Mouse (Mus musculus): ENCODE data around the gene Cacnb4.

The Cacnb4 gene

DNA sequence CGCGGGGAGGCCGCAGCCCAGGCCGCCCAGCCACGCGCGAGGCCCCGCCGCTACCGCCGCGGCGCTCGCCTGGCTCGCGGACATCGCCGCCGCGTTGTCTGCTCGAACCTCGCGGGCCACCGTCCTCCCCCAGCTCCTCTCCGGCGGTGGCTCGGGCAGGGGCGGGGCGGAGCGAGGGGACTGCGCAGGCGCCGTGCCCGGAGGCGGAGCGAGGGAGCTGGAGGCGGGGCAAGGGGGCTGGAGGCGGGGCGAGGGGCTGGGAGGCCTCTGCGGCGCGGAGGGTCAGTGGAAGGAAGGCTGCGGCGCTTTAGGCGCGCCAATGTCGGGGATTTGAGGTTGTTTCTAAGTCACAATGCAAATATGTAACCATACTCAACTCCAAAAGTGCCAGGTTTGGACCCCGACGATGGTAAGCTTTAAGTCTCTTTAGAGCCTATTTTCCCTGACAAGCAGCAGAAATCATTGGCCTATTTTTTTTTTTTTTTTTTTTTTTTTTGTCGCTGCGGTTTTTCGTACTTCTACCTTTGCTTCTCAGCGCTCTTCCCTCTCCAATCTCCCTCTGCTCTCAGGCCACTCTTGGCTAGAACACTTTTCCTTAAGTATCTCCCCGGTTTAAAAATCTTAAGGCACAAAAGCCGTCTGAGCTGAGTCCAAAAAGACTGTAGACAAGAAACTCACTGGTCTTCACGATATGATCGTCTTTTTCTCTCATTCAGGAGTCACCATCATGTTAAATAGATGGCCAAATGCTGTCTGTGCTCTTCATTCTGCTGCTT lies 251.7 kb downstream of the Cacnb4 start, which contains the start of gene Arl5a:
Gene Arl5a, minus strand, starts transcription at position 155 of the 776 bp plus-strand sequence.
- DNase-seq (ENCODE audit: low read depth, low spot score), result peak; percentile 60

DNA sequence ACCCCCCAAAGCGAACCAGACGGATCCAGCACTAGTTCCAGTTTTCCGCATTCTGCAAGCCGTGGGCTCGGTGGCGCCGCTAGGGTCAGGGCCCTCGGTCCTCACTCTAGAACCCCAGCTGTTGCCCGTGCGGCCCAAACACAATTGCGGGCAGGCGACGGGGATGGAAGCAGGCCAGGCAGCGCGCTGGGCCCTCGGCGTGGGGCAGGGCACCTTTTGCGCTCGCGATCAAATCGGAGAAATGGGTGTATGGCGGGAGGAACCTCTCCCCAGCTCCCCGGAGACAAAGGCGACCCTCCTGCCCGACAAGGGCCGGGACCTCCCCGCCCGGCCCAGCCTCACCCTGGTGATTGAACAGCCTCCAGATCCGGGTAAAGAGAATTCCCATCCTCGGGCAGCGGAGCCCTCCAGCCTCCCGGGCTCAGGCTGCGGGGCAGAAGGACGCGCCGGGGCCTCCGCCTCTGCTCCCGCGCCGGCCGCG lies 252.3 kb downstream of the Cacnb4 start:
- peak; percentile 26 for DNase-seq (ENCODE audit: low read depth, low spot score)

DNA sequence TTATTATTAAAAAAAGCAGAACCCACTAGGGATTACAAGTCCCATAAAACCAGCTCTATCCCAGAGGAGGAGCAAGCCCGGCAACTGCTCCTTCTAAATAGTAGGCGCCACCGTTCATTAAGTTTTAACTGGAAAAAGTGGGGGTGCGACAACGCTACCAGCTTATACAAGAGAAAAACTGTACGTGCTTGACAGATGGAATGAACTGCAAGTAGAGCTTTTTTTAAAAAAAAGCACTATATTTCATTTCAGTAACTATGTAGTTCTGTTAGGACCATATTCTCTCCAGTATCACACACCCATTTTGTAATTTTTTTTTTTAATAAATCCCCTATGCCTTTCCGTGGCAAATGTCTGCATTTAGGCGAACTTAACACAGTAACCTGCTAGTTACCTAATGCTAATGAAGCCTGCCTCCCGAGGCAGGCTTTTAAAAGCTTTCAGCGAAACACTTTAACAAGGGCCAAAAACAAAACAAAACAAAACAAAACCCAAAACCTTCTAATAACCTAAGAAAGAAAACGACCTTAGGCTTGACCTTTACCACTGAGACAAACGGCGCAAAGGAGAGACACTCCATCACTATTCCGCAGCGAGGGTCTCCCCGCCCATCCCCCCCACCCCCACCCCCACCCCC lies 252.9 kb downstream of the Cacnb4 start:
- DNase-seq (ENCODE audit: low read depth, low spot score), result no peak

DNA sequence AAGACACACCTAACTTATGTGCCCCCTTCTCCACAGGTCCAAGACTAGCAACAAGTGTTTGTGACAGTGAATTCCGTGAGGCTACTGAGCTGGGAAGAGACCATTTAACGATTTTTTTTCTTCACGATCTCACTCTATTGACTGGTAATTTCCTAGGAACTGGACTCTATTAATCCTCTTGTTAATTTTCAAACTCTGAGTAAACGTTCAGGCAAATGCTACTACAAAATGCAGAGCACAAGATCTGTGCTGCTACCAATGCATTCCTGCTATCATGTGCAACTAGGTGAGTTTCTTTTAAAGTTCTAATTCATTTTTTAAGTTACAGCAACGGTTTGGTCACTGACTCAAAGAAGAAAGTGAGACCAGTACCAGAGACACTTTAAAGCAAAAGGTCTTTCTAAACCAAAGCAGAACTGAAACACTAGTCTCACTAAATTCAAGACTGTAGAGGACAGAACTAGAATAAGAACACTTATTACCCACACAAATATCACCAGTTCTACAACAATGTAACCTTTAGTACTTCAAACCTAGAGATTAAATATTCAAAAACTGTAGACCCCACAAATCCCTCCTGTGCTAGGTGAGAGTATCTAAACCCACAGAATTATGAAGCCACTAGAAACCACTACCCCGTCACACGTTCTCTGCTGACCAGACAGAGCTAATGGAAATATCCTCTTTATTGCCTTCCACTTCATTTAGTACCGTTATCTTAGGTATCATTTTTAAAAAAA lies 253.6 kb downstream of the Cacnb4 start:
- no peak for DNase-seq (ENCODE audit: low read depth, low spot score)

DNA sequence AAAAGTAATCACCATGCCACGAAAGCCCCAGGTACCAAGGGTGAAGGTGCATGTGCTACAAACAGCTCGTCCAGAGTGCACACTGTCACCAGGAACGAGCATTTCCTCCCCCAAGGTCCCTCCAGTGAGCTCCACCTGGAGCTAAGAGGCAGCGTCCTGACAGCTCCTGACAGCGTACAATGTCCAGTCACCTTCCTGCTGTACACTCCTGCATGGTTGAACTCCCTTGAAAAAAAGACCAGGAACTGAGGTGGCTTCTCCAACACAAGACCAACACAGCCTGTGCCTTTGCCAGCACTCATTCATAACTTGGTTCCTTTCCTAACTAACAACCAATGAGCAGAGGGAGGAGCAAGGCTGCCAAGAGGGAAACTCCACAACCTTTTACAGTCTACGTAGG lies 255.4 kb downstream of the Cacnb4 start:
- no peak for DNase-seq (ENCODE audit: low read depth, low spot score)

DNA sequence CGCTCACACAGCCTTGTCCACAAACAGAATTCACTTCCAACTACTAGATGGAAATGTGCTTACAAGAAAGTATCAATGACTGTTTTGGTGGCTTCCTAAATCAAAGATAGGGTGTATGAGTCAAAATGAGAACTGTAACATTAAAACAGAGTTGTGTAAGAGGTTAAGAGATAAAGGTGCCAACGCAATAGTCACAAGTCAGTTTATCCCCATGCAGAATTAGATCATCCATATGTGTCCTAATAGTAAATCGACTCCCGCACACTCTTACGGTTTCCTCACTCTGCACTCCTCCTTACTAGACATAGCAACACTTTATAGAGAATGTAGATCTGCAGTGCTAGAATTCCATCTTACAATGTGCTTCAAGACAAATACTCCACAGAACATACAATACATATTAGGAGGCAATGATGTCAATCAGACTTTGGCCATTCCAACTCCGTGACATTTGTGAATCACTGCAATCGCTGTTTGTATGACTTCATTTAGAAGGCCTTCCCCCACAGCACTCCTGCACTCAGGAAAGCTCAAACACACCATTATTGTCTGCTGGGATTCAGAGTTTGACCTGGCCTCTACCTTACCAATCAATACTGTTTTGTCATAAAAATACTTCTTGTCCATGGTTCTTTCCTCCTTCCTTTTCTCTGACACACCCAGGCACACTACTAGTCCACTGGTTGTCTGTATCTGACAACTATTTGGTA lies 256.5 kb downstream of the Cacnb4 start:
- no peak for DNase-seq (ENCODE audit: low read depth, low spot score)

DNA sequence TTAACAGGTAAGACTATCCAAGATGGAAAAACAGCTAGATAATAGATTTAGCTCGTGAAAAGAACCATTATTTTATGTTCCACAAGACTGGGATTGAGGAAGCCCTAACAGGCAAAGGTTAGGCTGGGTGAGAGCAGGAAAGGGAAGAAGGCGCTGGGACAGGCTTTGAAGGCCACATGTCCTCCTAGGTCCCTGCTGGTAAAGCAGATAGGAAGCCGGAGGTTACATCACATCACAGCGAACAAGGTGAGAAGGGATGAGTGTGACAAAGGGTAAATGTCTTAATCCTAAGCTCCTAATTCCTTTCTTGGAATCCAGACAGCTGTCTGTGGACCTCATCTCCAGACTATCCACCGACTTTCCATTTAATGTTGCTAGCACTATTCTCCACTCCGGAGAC lies 257.3 kb downstream of the Cacnb4 start:
- DNase-seq (ENCODE audit: low read depth, low spot score), result no peak

DNA sequence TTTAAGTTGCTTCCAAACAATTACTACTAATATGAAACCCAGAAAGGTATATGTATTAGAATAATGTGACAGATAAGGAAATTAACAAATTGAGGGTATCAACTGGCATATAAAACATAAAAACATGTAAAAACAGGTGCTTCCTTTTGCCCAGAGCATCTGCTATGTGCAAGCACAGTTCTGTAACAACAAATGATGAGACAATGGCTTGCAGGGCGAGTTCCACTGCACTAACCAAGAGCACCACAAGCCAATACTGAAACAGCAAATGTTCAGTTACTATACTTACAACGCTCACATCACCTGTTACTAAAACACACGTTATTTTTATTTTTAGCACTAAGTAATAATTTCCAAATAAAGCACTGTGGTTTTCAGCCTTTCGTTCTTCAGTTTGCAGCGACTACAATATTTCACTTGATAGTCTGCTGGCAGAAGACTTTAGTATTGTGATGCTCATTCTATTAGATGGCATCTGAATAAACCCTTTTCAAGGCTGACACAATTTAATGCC lies 264.1 kb downstream of the Cacnb4 start:
- DNase-seq (ENCODE audit: low read depth, low spot score), result no peak

DNA sequence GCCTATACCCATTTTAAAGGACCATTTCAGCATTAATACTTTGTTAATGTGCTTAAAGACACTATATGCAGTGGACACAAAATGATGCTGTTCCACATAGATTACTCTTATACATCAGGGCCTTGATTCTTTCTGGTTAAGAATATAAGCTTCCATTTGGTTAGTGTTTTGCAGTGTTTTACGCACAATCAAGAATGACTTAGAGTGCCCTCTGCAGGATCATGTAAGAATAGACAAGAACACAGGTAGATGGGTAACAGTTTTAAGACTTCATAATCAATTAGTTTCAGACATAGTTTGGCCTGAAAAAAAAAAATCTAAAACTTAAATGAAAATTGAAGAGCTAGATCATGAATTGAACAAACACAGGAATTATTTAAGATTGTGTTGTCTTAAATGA lies 270.2 kb downstream of the Cacnb4 start:
- no peak for DNase-seq (ENCODE audit: low read depth, low spot score)

DNA sequence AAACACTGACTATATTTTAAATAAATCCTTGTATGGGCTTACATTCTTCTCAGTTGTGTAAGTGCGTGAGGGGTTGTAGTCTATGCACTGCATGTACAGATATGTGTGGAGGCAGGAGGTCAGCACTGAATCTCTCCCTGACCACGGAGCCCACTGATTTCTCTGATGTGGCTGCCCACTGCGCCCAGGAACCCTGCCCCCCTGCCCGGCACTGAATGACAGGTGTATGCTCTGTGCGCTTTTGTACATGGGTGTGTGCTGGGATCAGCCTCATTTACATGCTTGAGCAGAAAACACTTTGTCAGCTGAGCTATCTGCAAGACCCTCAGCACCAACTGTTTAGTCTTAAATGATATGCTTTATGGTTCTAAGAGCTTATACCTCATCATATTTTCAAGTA lies 271.4 kb downstream of the Cacnb4 start:
- DNase-seq (ENCODE audit: low read depth, low spot score), result no peak

DNA sequence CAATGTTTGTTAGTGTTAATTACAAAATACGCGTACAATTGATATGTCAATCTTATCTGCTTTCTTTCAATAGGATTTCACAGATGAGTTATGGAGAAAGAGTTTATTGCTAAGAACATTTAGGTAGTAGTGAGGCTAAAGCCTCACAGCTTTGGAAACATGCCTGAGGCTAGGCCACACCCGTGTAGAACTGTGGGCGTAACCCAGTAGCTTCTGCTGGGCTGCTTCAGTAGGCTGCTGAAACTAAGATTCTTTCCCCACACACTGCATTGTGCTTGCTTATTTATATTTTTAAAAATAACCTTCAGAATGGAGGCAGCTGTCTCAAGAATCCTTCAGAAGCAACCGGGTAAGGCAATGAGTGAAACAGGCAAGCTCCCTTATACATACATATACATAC lies 282.1 kb downstream of the Cacnb4 start:
- no peak for DNase-seq (ENCODE audit: low read depth, low spot score)

DNA sequence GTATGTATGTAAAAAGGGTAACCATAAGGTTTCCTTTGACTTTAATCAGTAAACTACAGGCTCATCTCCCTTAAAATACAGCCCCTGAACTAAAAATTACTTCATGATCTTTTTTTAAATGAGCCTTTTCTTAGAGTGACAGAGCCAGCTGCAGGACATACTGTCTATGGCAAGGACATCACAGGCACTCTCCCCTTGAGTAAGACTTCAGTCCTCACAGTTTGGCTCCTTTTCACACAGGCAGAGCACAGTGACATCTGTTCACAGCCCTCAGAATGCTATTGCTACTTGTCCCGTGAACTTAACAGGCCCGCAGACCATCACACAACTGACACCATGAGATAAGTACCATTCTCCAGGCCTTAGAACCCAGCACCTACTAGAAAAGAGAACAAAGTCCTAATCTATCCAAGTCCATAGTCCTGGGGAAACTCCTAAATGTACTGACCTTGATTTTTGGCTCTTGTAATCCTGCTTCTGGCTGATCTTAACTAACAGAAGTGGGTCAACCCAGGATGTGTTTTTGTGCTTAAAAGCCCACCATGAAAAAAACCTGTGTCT lies 286.1 kb downstream of the Cacnb4 start:
- no peak for DNase-seq (ENCODE audit: low read depth, low spot score)

DNA sequence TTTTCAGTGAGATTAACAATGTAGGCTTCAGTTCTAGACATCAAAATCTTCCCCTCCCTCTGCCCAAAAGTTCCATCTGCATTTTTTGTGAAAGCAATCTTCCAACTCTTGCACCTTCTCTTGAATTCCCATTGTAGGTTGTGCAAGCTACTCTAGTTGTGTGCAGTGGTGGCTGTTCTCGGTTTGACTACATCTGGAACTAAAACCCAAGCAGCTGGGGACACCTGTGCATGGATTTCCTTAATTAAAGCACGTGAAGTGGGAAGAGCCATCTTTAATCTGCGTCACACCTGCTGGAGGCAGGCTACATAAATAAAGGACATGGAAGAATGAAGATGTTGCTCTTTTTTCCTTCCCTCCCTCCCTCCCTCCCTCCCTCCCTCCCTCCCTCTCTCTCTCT lies 286.7 kb downstream of the Cacnb4 start:
- DNase-seq (ENCODE audit: low read depth, low spot score), result no peak

DNA sequence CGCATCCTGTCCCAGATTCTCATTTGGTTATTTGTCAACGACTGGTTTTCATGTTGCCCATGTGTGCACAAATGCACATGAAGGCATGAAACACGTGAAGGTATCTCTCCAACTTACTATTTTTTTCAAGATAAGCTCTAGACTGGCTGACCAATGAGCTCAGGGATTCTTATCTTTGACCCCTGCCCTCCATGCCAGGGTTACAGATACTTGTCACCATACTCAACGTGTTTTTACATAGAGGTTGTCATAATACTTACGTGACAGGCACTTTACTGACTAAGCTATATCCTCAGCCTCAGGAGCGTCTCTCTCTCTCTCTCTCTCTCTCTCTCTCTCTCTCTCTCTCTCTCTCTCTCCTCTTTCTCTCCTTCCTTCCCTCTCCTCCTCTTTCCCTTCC lies 290.2 kb downstream of the Cacnb4 start:
- DNase-seq (ENCODE audit: low read depth, low spot score), result no peak

DNA sequence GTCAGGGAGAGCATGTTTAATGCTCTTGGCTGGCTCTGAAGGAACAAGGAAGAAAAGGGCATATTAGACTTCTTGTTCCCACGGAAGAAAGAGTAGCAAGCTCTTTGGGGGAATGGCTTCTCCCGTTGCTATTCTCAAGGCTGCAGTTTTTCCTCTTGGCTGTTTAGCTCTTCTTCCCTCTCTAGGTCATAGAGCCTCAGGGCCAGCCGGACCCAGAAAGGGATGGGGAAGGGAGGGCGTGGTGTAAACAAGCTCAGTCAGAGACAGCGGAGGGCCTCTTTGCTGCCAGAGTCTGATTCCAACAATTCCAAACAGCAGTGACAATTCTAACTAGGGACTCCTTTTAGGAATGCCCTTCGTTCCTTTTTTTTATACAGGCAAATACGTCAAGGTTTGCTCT lies 290.6 kb downstream of the Cacnb4 start:
- no peak for DNase-seq (ENCODE audit: low read depth, low spot score)

DNA sequence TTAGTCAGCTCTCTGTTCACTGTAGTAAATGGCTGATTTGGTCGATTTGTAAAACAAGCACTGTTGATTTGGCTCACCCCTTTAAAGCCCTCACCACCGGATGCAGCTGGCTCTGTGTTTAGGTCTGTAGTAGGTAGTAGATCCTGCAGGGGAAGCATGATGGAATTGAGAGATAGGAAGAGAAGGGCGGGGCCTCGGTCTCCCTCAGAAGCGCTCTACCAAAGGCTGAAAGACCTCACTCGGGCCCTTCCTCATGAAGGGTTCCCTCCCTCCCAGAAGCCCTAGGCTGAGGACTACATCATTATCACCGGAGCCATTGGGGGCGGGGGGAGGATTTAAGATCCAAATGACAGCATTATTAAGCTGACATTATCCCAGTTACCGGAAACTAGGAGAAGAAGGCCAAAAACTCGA lies 297.8 kb downstream of the Cacnb4 start:
- DNase-seq (ENCODE audit: low read depth, low spot score), result no peak

DNA sequence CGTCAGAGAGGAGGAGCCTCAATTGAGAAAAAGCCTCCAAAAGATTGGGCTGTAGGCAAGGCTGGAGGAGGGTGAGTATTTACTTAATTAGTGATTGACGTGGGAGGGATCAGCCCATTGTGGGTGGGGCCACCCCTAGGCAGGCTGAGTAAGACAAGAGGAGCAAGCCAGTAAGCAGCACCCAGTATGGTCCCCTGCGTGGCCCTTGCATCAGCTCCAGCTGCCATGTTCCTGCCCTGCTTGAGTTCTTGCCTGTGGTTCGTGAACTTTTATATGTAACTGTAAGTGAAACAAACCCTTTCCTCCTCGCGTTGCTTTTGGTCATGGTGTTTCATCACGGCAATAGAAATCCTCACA lies 298.2 kb downstream of the Cacnb4 start, which contains the start of gene Neb:
Gene Neb, minus strand, starts transcription at position 27 of the 357 bp plus-strand sequence.
- DNase-seq (ENCODE audit: low read depth, low spot score), result peak; percentile 13

All from WW6 (cell line).